Mouse (Mus musculus) hindbrain, embryonic 15.5 days (tissue): Measurements from ENCODE around the gene Ugt2a2. TPM values are rescaled to one million over a fixed set of nuclear protein-coding genes. Genes with fewer than 3 reads are reported as not detected.
"Not testable (repeated sequence)": the region's sequence is repeated elsewhere in the genome, so short reads cannot be mapped to it uniquely, and the experiment has no call there.

Experiments used
- ATAC-seq: fragments of 200-750 bp; cut with Nextera tagmentation; 2 replicates; pipeline ENCODE4 v1.8.0; 2017; ENCODE audit warnings: low read depth, moderate number of reproducible peaks, moderate TSS enrichment; ENCODE audit not compliant: low FRiP score
- H3K27ac ChIP-seq: fragments of 300-500 bp; sonication (generic); replicated peaks from 2 replicates; pipeline ENCODE4 v1.5.1; 2015; ENCODE audit warnings: mild to moderate bottlenecking, inconsistent platforms
- H3K27me3 ChIP-seq: fragments of 300-500 bp; sonication (generic); 2 replicates; pipeline ENCODE4 v1.6.1; 2015; ENCODE audit warnings: control low read depth, inconsistent platforms
- H3K36me3 ChIP-seq: fragments of 300-500 bp; sonication (generic); 2 replicates; pipeline ENCODE4 v1.6.1; 2015; ENCODE audit warnings: control low read depth, inconsistent platforms
- H3K4me1 ChIP-seq: fragments of 300-500 bp; sonication (generic); replicated peaks from 2 replicates; pipeline ENCODE4 v1.6.1; 2015; ENCODE audit warnings: control low read depth, inconsistent platforms
- H3K4me2 ChIP-seq: fragments of 300-500 bp; sonication (generic); 2 replicates; pipeline ENCODE4 v1.6.1; 2015; ENCODE audit warnings: moderate library complexity, mild to moderate bottlenecking, inconsistent platforms
- H3K4me3 ChIP-seq: fragments of 300-500 bp; sonication (generic); 2 replicates; pipeline ENCODE4 v1.5.1; 2015; ENCODE audit warnings: mild to moderate bottlenecking, inconsistent platforms
- H3K9ac ChIP-seq: fragments of 300-500 bp; sonication (generic); 2 replicates; pipeline ENCODE4 v1.6.1; 2015; ENCODE audit warnings: inconsistent platforms
- H3K9me3 ChIP-seq: fragments of 300-500 bp; sonication (generic); 2 replicates; pipeline ENCODE4 v1.6.1; 2016; ENCODE audit warnings: control low read depth, inconsistent platforms
- WGBS: fragments of 180-500 bp; shearing (Covaris S2); methylation state at CpG from one replicate; pipeline ENCODE4 v1.1.7; 2015; 5-methylcytosine and 5-hydroxymethylcytosine counted together
- polyA plus RNA-seq: library from polyadenylated mRNA; unstranded; fragments of >200 nt; fragmentation: Nextera tagmentation; extraction: Ambion mirVana; gene quantifications from 2 replicates; pipeline ENCODE4 v1.2.1, GENCODE M21; 2015

Ugt2a2 gene
- not detected in 2 replicates for polyA plus RNA-seq

- 86% methylated on average over 5 of the region's 5 CpGs for WGBS
Observed at GRCm38 (mm10) chr5:87482160-87482559, at the start of gene Ugt2a2. Gene Ugt2a2, minus strand, starts transcription at chr5:87482260.

DNA sequence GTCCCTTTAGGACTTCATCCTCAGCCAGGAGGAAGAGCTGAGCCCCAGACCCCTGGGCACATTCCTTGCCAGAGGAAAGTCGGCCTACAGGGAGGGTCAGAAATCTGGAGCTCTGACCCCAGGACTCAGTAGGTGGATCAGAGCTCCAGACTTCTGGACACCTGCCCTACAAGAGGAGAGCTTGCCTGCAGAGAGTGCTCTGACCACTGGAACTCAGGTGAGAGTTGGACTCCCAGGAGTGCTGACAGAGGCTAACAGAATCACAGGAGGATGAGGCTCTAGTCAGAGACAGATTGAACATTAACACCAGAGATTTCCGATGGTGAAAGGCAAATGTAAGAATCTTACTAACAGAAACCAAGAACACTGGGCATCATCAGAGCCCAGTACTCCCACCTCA is 41.5 kb upstream of the Ugt2a2 start:
- H3K27ac ChIP-seq, H3K36me3 ChIP-seq, ATAC-seq, H3K4me3 ChIP-seq, H3K27me3 ChIP-seq, H3K9me3 ChIP-seq, H3K4me1 ChIP-seq, H3K9ac ChIP-seq, H3K4me2 ChIP-seq: not testable (repeated sequence)
- 89% methylated on average over 2 of the region's 2 CpGs for WGBS

More at GRCm38 (mm10) chr5:87482160-87482559, at the start of gene Ugt2a2:
- no peak within 1 kb of the TSS for H3K4me3 ChIP-seq
- no peaks in the 10 kb centered on the region for H3K9me3 ChIP-seq
- H3K9ac ChIP-seq = no peak within 1 kb of the TSS
- no peaks in the 10 kb centered on the region for H3K36me3 ChIP-seq
- H3K27ac ChIP-seq = no peak within 1 kb of the TSS
- no peak within 1 kb of the TSS for H3K4me2 ChIP-seq
- no peaks in the 10 kb centered on the region for H3K27me3 ChIP-seq
- ATAC-seq = no peak
- no peaks in the 10 kb centered on the region for H3K4me1 ChIP-seq

GRCm38 (mm10) chr5:87505776-87506458 is 23.9 kb upstream of the Ugt2a2 start:
- Histone ChIP-seq H3K27me3 (no peaks in the 10 kb centered on the region), H3K36me3 (no peaks in the 10 kb centered on the region), H3K4me2 (no peak overlapping the region), H3K9me3 (no peaks in the 10 kb centered on the region), H3K9ac (no peak overlapping the region), H3K4me3 (no peak overlapping the region), H3K27ac (no peak overlapping the region), H3K4me1 (no peaks in the 10 kb centered on the region)
- WGBS = 71% methylated on average over 4 of the region's 4 CpGs
- no peak for ATAC-seq

DNA sequence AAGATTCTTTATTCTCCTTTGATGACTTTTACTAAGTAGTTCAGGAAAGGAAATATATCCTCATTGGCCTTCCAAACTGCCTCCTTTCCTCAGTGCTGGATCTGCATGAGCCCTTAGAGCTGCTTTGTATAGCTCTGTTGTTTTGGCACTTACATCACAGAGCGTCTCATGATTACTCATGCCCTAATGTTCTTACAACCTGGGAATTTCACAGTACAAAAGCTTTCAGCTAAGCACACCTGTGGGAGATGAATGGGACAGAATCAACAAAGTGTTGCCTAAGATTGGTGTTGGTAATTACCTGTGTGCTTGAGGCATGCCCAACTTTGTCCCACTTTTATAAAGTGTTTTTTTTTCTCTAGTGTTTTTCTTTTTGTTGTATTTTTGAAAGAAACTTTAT is 20.6 kb upstream of the Ugt2a2 start:
- H3K4me1 ChIP-seq = no peaks in the 10 kb centered on the region
- H3K36me3 ChIP-seq = no peaks in the 10 kb centered on the region
- H3K27me3 ChIP-seq = no peaks in the 10 kb centered on the region
- no peak overlapping the region for H3K4me2 ChIP-seq
- ATAC-seq = no peak
- no peak overlapping the region for H3K27ac ChIP-seq
- H3K4me3 ChIP-seq = no peak overlapping the region
- WGBS = 71% methylated on average over 1 of the region's 1 CpGs
- no peaks in the 10 kb centered on the region for H3K9me3 ChIP-seq
- H3K9ac ChIP-seq = no peak overlapping the region

GRCm38 (mm10) chr5:87499341-87499740 is 17.3 kb upstream of the Ugt2a2 start:
- H3K4me3 ChIP-seq = no peak overlapping the region
- no peak for ATAC-seq
- no peaks in the 10 kb centered on the region for H3K9me3 ChIP-seq
- no peak overlapping the region for H3K27ac ChIP-seq
- no peak overlapping the region for H3K9ac ChIP-seq
- H3K4me2 ChIP-seq = no peak overlapping the region
- H3K4me1 ChIP-seq = no peaks in the 10 kb centered on the region
- no peaks in the 10 kb centered on the region for H3K27me3 ChIP-seq
- H3K36me3 ChIP-seq = no peaks in the 10 kb centered on the region

DNA sequence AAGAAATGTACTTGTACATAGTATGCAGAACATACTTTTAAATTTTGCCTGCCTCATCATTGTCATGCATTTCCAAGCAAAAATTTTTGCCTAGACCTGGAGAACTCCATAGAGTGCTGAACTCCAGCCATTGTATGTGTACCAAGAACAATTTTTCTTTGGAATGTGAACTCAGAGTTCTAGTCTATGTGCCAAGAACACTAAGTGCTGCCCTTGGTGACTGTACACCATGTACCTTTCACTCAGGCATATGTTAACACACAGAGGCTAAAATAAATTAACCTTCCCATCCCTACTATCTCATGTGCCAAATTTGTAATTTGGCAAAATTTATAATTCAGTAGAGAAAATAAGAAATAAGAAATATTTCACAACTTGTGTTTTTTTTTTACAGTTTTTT is 16.9 kb upstream of the Ugt2a2 start:
- Histone ChIP-seq H3K4me1 (no peaks in the 10 kb centered on the region), H3K9ac (no peak overlapping the region), H3K27ac (no peak overlapping the region), H3K4me3 (no peak overlapping the region), H3K36me3 (no peaks in the 10 kb centered on the region), H3K27me3 (no peaks in the 10 kb centered on the region), H3K9me3 (no peaks in the 10 kb centered on the region), H3K4me2 (no peak overlapping the region)
- ATAC-seq = no peak

DNA sequence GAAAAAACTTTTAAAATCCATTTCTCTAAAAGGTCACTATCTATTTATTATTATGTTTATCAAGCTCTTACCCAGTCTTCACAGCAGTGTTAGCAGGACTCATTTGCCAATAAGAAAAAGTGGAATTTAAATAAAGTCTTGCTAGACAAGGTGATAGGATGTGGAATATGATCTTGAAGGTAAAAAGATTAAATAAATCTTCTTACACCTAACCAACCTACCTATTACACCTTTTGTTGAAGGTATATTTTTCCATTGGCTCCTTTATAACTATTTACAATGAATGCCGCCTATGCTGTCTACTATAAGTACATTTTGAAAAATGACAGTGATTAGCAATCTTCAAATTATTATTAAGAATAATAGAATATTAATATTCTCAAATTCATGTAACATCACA is 8.7 kb upstream of the Ugt2a2 start, which contains the start of gene Ugt2a1:
Gene Ugt2a1, minus strand, starts transcription at position 101 of the 400 bp plus-strand sequence.
- Histone ChIP-seq H3K4me2 (no peak within 1 kb of the TSS), H3K27ac (no peak within 1 kb of the TSS), H3K9me3 (no peaks in the 10 kb centered on the region), H3K4me1 (no peaks in the 10 kb centered on the region), H3K27me3 (no peaks in the 10 kb centered on the region), H3K36me3 (no peaks in the 10 kb centered on the region), H3K4me3 (no peak within 1 kb of the TSS), H3K9ac (no peak within 1 kb of the TSS)
- WGBS = 86% methylated on average over 1 of the region's 1 CpGs
- ATAC-seq = no peak

GRCm38 (mm10) chr5:87486706-87487105 is 4.6 kb upstream of the Ugt2a2 start, which contains the start of gene Gm43638:
Gene Gm43638, minus strand, starts transcription at chr5:87486806.
- not testable (repeated sequence) for H3K9ac ChIP-seq, H3K27ac ChIP-seq, H3K4me1 ChIP-seq, H3K9me3 ChIP-seq, ATAC-seq, H3K4me2 ChIP-seq, H3K36me3 ChIP-seq, H3K27me3 ChIP-seq, H3K4me3 ChIP-seq
- 94% methylated on average over 1 of the region's 1 CpGs for WGBS

DNA sequence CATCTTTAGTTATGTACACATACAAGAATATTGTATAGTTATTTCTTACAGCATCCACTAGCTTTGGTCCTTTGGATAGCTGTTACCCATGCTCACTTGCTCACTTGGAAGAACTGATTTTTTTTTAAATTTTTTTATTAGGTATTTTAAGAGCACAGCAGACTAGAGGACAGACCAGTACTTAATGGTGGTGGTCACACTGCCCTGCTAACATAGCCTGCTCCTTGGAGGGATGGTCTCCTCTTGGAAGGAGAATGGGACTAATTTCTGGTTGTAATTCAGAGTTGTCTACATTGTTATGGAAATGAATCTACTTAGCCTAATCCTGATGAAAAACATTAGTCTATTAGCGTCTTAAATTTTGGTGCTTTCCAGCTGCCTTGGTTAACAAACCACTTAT is 23.2 kb downstream of the Ugt2a2 start:
- no peak overlapping the region for H3K27ac ChIP-seq
- no peaks in the 10 kb centered on the region for H3K4me1 ChIP-seq
- H3K36me3 ChIP-seq = no peaks in the 10 kb centered on the region
- no peak for ATAC-seq
- H3K4me2 ChIP-seq = no peak overlapping the region
- no peak overlapping the region for H3K9ac ChIP-seq
- H3K27me3 ChIP-seq = no peaks in the 10 kb centered on the region
- no peak overlapping the region for H3K4me3 ChIP-seq
- H3K9me3 ChIP-seq = no peaks in the 10 kb centered on the region
- WGBS = 30% methylated on average over 1 of the region's 1 CpGs

GRCm38 (mm10) chr5:87457701-87458100 is 24.4 kb downstream of the Ugt2a2 start:
- Histone ChIP-seq H3K27ac (no peak overlapping the region), H3K4me1 (no peaks in the 10 kb centered on the region), H3K4me3 (no peak overlapping the region), H3K9ac (no peak overlapping the region), H3K27me3 (no peaks in the 10 kb centered on the region), H3K4me2 (no peak overlapping the region), H3K36me3 (no peaks in the 10 kb centered on the region), H3K9me3 (no peaks in the 10 kb centered on the region)
- ATAC-seq = no peak

GRCm38 (mm10) chr5:87456216-87456850 is 25.7 kb downstream of the Ugt2a2 start:
- 92% methylated on average over 3 of the region's 3 CpGs for WGBS
- Histone ChIP-seq H3K4me1 (no peaks in the 10 kb centered on the region), H3K27me3 (no peaks in the 10 kb centered on the region), H3K36me3 (no peaks in the 10 kb centered on the region), H3K9ac (no peak overlapping the region), H3K4me3 (no peak overlapping the region), H3K27ac (no peak overlapping the region), H3K9me3 (no peaks in the 10 kb centered on the region), H3K4me2 (no peak overlapping the region)
- no peak for ATAC-seq

- no peaks in the 10 kb centered on the region for H3K9me3 ChIP-seq
- ATAC-seq = no peak
- H3K27me3 ChIP-seq = no peaks in the 10 kb centered on the region
- no peak overlapping the region for H3K27ac ChIP-seq
- H3K9ac ChIP-seq = no peak overlapping the region
- no peak overlapping the region for H3K4me2 ChIP-seq
- no peaks in the 10 kb centered on the region for H3K4me1 ChIP-seq
- no peaks in the 10 kb centered on the region for H3K36me3 ChIP-seq
- no peak overlapping the region for H3K4me3 ChIP-seq
Observed at GRCm38 (mm10) chr5:87455519-87455918, 26.5 kb downstream of the Ugt2a2 start.

GRCm38 (mm10) chr5:87452514-87452913 is 29.5 kb downstream of the Ugt2a2 start:
- not testable (repeated sequence) for ATAC-seq

More at GRCm38 (mm10) chr5:87452514-87452913, 29.5 kb downstream of the Ugt2a2 start:
- H3K27ac ChIP-seq, H3K36me3 ChIP-seq, H3K4me1 ChIP-seq, H3K9ac ChIP-seq, H3K27me3 ChIP-seq, H3K9me3 ChIP-seq, H3K4me3 ChIP-seq, H3K4me2 ChIP-seq: not testable (repeated sequence)
- WGBS = 70% methylated on average over 5 of the region's 5 CpGs
